ENCODE assay signal across 9 mouse cellular contexts in genomic region chr8:127092383-127093112, GRCm38 (mm10). TPM values are rescaled to one million over a fixed set of nuclear protein-coding genes. Genes with fewer than 3 reads are reported as not detected.
DNase-seq lines count a peak whose midpoint lies in the region; ATAC-seq lines count a peak whose summit lies in the region.
"Had no signal": no experiment of that assay in that cellular context is flagged by ENCODE, and none has a peak within 500 bp of the region (broad histone marks: within the 10 kb centered on the region; RNA-seq: fewer than 3 reads in every experiment).

No protein-coding gene starts in this region.

- peaks cover 68% of the 10 kb centered on the region for H3K4me1 ChIP-seq in heart, embryonic 10.5 days
- peaks cover 37% of the 10 kb centered on the region for H3K4me1 ChIP-seq in forebrain, embryonic 15.5 days

- H3K27me3 ChIP-seq in heart, embryonic 10.5 days (ENCODE audit: insufficient read depth, poor library complexity, severe bottlenecking), result no peaks in the 10 kb centered on the region
- H3K27me3 ChIP-seq in forebrain, embryonic 15.5 days, result no peaks in the 10 kb centered on the region
- H3K27me3 ChIP-seq: CH12.LX had no signal

- intact Hi-C loops in heart, postnatal 25 days (cut with DNase I), result no loop called here
- intact Hi-C loops in left cerebral cortex, postnatal 25 days (cut with DNase I), result no loop called here

- 32% methylated on average over 10 of the region's 10 CpGs for WGBS in heart, embryonic 10.5 days
- WGBS in forebrain, embryonic 15.5 days, result under 1% methylated on average over 10 of the region's 10 CpGs

- H3K4me2 ChIP-seq in forebrain, embryonic 15.5 days (replicated peaks), result peak overlapping the region; percentile 49

- no peaks in the 10 kb centered on the region for H3K36me3 ChIP-seq in heart, embryonic 10.5 days
- H3K36me3 ChIP-seq in forebrain, embryonic 15.5 days, result no peaks in the 10 kb centered on the region

- H3K9me3 ChIP-seq in heart, embryonic 10.5 days, result no peaks in the 10 kb centered on the region
- H3K9me3 ChIP-seq in forebrain, embryonic 15.5 days, result no peaks in the 10 kb centered on the region

- peak overlapping the region; percentile 40 for H3K4me3 ChIP-seq in heart, embryonic 10.5 days
- peak overlapping the region; percentile 31 for H3K4me3 ChIP-seq in forebrain, embryonic 15.5 days

- H3K27ac ChIP-seq in heart, embryonic 10.5 days, result peak overlapping the region; percentile 80
- H3K27ac ChIP-seq in forebrain, embryonic 15.5 days (replicated peaks), result peak overlapping the region; percentile 85

- peak overlapping the region; percentile 16 for H3K9ac ChIP-seq in forebrain, embryonic 15.5 days (replicated peaks)

- DNase-seq in heart, embryonic 10.5 days (ENCODE audit: low spot score), result peak; percentile 82
- DNase-seq in heart, postnatal 25 days (ENCODE audit: low spot score), result no peak
- peak; percentile 30 for DNase-seq in NIH3T3 (ENCODE audit: low read depth)
- peak; percentile 12 to 13 for DNase-seq in left cerebral cortex, postnatal 25 days (ENCODE audit: low spot score in 2 of 2)
- DNase-seq in retina, postnatal 1 day, result peak; percentile 95
- DNase-seq in spleen, adult 12 weeks (ENCODE audit: low spot score), result no peak

- peak; percentile 79 for ATAC-seq in forebrain, embryonic 15.5 days (replicated peaks)
- no peak for ATAC-seq in activated CD4-positive, CD25-positive, alpha-beta regulatory T cell, adult 4 months

RNA-seq across cellular contexts. Expression of gene Pard3, which starts 28.9 kb away (rescaled TPM):
- polyA plus RNA-seq in heart, embryonic 10.5 days (2016; fragmentation: Nextera tagmentation; extraction: Ambion mirVana), result 21.5 and 25.2 TPM in 2 replicates
- 10 to 100 TPM; 30.9 to 31.6 TPM for total RNA-seq in heart, postnatal 25 days (2021)
- polyA plus RNA-seq in forebrain, embryonic 15.5 days (2015; fragmentation: Nextera tagmentation; extraction: Ambion mirVana), result 18.0 and 18.6 TPM in 2 replicates
- total RNA-seq in left cerebral cortex, postnatal 25 days (2021), result 10 to 100 TPM; 14.4 to 21.6 TPM
- polyA plus RNA-seq in activated CD4-positive, CD25-positive, alpha-beta regulatory T cell, adult 4 months (2017; shearing (Covaris generic)), result under 1 TPM; 0.13 to 0.61 TPM

Comparison
In these comparisons a context has a peak if more than half of its experiments do, and no peak if none do; other contexts are left out.
1. DNase-seq: peak in heart, embryonic 10.5 days (single experiment), NIH3T3 (single experiment), left cerebral cortex, postnatal 25 days (2 of 2) and retina, postnatal 1 day (single experiment); none in heart, postnatal 25 days (single experiment) and spleen, adult 12 weeks (single experiment).
2. RNA of gene Pard3, which starts 28.9 kb away (polyA plus RNA-seq): 21.5 to 25.2 TPM in heart, embryonic 10.5 days and 18.0 to 18.6 TPM in forebrain, embryonic 15.5 days; 0.13 to 0.61 TPM in activated CD4-positive, CD25-positive, alpha-beta regulatory T cell, adult 4 months; every median in the first group is over 10 times any median in the second.